Mouse (Mus musculus) lung, postnatal 36 days (tissue): ENCODE data around the gene Gpr62.

ENCODE experiments used
- DNase-seq: peaks from one replicate; pipeline ENCODE4 v3.0.0; 2022; ENCODE audit warnings: mixed read lengths

The Gpr62 gene

DNA sequence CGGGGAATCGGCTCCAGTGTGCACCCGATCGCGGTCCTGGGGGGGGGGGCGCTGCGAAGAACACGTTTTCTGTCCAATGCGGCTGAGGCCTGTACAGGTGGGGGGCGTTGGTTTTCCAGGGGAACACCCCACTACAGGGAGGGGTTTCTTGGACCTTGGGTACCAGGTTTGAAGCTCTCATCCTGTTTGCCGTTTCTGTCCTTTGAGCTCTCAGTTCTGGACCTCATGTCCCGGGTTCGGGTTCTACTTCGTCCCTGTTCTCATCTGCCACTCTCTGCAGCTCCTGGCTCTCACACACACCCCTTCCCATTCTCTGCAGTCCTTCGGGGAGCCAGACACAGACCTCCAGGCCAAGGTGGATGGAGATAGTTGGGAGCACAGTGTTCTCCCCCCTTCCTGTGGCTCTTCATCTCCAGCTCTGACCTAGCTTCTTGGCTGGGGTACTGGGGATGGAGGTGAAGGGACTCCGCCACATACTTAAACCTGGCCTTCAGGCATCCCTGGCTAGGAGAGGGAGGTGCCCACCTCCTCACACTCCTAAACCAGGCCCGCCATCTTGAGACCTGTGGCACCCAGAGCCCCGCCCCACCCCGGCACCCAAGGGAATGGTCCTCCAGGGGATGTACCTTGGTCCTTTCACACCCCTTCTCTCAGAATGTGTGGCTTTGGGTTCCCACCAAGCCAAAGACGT is 11.5 kb downstream of the Gpr62 start:
- no peak for DNase-seq

DNA sequence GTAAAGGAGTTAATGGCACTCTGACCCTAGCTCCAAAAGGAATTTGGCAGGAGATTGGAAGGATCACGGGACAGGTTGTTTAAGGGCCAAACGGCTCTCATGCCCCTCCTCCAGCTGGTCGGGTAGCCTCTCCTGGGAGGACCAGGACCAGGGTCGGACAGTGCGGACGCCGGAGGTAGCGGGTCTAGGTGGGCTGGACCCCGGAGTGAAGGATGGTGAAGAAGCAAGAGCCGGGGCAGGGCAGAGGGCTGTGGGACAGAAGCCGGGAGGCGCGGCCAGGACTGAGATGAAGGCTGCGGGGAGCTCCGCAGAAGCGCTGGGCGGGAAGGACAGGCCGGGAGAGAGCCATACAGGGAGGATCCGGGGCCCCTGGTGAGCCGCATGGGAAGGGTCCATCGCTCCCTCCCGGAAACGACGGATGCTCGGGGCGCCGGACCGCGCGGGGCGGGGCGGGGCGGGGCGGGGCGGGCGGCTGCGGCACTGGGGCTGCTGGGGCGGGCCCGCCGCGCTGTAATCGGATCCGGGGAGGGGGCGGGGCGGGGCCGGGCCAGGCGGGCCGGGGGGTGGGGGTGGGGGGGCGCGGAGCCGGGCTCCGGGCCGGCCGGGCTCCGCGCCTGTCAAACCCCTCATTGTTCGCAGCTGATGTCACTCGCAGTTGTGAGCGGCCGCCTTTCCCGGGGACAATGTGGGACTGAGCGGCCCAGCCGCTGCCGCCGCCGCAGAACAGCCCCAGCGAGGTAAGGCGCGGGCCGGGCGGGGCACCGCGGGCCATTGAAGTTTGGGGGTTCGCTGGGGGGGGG is 12.3 kb downstream of the Gpr62 start, which contains the start of gene Pcbp4:
Pcbp4 (plus strand) TSS at position 21 of the 800 bp plus-strand sequence.
- peak; percentile 60 for DNase-seq

- DNase-seq = no peak
Measured at GRCm38 (mm10) chr9:106452821-106453220, 12.9 kb downstream of the Gpr62 start.

- no peak for DNase-seq
Measured at GRCm38 (mm10) chr9:106452351-106452750, 13.4 kb downstream of the Gpr62 start.

DNA sequence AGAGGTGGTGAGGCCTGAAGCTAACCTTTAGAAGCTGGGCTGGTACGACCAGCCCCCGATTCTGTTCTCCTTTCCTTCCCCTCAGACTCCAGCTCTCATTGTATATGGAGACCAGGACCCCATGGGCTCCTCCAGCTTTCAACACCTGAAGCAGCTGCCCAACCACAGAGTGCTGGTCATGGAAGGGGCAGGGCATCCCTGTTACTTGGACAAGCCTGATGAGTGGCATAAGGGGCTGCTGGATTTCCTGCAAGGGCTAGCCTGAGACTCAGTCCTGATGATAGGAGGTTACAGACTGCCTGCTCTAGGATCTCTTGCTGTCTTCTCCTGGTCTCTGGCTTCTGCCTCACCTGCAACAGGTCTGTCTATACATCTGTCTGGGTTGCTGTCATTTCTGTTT is 13.8 kb downstream of the Gpr62 start:
- no peak for DNase-seq

DNA sequence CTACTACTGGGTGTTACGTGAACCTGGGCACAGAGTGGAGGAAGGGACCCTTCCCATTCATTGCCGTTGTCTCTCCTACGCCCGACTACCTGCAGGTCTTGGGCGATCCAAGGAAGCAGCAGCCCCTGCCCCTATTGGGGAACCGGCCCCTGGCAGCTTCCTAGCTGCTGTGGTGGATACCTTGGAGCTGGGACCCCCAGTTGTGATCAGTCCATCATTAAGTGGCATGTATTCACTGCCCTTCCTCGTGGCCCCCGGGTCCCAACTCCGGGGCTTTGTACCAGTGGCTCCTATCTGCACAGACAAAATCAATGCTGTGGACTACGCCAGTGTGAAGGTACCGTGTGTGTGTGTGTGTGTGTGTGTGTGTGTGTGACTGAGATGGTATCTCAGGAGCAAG is 14.4 kb downstream of the Gpr62 start:
- DNase-seq = no peak

- DNase-seq = peak; percentile 80
Measured at GRCm38 (mm10) chr9:106450661-106451060, 15.1 kb downstream of the Gpr62 start.

DNA sequence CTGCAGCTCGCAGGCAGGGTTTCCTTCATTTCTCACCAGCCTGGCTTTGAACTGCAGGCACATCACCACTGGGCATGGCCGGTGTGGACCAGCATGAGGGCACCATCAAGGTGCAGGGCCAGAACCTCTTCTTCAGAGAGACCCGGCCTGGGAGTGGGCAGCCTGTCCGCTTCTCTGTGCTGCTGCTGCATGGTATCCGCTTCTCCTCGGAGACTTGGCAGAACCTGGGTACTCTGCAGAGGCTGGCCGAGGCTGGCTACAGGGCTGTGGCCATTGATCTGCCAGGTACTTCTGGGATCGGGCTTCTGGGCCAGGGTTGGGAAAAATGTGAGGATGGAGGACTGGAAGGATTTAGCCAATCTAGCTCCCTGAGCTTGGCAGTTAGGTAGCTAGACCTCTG is 15.8 kb downstream of the Gpr62 start:
- DNase-seq = no peak

DNA sequence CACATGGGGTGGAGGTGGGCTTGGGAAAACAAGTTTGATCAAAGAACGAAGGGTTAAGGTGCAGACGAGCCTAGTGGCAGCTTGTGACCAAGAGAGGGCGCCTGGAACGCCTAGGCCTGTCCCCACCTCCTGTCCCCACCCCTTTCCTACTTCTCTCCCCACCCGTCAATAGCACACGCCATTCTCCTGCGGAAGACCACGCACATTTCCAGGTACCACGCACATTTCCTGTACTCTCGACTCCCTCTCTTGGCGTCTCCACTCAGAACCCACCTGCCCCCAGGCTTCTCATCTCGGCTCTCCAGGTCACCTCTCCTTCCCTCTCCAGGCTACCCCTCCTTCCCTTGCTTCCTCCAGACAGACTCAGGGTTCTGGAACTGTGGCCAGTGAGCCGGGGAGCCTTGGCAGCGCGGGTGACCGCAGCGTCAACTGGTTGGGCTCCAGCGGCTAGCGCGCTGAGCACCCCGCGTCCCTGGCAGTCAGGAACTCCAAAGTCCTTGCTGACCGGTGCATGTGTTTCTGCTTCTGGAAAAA is 17.2 kb downstream of the Gpr62 start:
- peak; percentile 90 for DNase-seq

- DNase-seq = no peak
Measured at GRCm38 (mm10) chr9:106447951-106448350, 17.8 kb downstream of the Gpr62 start.

GRCm38 (mm10) chr9:106447348-106447747 is 18.4 kb downstream of the Gpr62 start, which contains the start of the genes Abhd14b and Abhd14a:
Gene Abhd14b (plus strand): TSS chr9:106447459.
Gene Abhd14a (minus strand): TSS chr9:106447678.
- DNase-seq = peak; percentile 98

- DNase-seq = no peak
Measured at GRCm38 (mm10) chr9:106444836-106445235, 20.9 kb downstream of the Gpr62 start.

DNA sequence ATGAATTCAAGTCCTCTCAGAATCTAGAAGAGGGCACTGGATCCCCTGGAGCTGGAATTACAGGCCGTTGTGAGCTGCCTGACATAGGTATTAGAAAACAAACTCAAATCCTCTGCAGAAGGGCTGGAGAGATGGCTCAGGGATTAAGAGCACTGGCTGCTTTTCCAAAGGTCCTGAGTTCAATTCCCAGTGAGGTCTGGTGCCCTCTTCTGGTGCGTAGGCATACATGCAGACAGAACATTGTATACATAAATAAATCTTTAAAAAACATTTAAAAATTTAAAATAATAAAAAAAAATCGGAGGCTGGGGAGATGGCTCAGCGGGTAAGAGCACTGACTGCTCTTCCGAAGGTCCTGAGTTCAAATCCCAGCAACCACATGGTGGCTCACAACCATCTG is 23.1 kb downstream of the Gpr62 start:
- no peak for DNase-seq

DNA sequence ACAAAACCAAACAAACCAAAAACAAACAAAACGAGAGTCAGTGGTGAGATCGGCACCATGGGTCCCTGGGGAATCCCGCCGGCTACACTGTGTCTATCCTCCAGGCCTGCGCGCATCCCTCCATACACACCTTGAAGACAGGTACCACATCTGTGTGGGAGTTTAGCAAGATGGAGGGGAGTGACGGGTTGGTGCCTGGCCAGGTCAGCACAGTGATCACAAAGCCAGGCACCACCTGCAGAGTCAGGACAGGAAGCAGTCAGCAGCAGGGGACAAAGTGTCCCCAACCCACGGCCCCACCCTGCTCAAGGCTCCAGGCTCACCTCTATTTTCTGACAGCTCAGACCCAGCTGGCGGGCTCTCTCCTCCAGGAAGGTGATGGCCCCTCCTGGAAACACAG is 29.2 kb downstream of the Gpr62 start:
- no peak for DNase-seq

GRCm38 (mm10) chr9:106433389-106433788 is 32.3 kb downstream of the Gpr62 start:
- DNase-seq = no peak

DNA sequence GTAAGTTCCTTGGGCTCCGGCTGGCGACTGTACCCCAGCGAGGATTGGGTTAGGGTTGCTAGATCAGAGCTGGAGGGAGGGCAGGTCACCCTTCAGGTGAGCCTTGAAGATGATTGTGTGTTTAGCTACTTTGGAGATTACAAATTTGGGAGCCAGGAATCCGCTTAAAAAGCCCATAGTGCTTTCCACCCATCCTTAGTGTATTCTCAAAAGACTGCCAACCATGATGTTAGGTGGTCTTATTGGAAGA is 35.8 kb downstream of the Gpr62 start:
- DNase-seq = no peak

DNA sequence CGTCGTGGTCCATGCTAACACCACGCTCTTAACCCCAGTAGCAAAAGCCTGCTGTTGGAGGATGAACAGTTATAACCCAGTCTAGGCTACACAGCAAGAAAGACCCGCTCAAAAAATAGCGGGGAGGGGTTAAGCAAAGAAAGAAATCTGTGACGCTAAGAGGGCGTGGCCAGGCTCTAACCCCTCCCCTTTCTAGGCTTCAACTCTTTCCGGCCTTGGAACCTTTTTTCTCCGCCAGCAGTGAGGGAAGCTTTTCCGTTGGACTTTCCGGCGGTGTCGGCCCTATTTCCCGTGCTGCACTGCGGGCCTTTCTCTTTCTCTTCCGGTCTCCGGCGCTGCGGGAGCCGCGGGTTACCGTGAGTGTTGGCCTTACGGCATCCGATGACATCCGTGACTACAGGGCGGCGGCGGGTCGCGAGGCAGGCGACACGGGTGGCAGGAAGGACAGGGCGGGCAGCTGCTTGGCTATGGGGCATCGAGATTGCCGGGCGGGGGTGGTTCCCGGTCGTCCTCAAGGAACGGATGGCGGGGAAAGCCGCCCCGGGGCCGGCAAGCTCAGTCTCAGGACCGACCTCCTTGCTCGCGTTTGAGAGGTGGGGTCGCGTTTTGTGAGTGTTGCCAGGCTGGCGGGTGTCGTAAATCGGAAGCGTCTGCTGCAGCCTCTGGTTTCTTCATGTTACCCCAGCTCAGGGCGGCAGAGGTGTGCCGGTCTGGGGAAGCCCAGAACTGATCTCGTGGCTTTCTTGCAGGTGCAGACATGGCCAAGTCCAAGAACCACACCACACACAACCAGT is 36.3 kb downstream of the Gpr62 start, which contains the start of gene Rpl29:
Rpl29 (plus strand) TSS at position 234 of the 794 bp plus-strand sequence.
- peak; percentile 97 for DNase-seq

DNA sequence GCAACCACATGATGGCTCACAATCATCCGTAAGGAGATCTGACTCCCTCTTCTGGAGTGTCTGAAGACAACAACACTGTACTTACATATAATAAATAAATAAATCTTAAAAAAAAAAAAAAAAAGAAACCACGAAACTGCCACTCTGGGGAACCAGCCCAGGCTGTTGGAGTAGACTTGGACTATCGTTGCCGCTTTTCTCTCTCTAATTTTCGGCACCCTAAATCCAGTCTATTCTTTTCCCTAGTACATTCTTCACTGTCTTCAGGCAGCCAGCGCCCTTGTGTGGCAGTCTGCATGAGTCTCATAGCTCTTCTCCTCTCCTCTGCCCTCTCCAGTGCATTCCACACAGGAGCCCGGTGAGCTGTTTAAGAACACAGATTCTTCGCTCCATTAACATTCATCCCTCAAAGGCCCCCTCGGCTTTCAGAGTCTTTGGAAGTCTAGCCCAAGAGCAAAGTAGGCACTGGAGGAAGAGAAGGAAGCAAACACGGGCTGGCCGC is 37.0 kb downstream of the Gpr62 start:
- no peak for DNase-seq

DNA sequence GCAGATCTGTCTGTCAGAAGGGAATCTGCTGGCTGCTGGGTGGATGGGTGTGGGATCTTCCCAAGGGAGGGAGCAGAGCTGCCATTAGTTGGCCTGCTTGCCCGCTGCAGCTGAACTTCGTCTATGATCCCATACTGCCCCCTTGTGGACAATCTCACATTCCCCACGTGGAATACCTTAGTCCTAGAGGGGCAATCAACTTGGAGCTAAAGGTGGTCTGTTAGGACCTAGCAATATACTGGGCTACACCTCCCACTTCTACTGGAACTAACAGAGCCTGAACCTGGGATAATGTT is 43.9 kb downstream of the Gpr62 start:
- DNase-seq = peak; percentile 96

DNA sequence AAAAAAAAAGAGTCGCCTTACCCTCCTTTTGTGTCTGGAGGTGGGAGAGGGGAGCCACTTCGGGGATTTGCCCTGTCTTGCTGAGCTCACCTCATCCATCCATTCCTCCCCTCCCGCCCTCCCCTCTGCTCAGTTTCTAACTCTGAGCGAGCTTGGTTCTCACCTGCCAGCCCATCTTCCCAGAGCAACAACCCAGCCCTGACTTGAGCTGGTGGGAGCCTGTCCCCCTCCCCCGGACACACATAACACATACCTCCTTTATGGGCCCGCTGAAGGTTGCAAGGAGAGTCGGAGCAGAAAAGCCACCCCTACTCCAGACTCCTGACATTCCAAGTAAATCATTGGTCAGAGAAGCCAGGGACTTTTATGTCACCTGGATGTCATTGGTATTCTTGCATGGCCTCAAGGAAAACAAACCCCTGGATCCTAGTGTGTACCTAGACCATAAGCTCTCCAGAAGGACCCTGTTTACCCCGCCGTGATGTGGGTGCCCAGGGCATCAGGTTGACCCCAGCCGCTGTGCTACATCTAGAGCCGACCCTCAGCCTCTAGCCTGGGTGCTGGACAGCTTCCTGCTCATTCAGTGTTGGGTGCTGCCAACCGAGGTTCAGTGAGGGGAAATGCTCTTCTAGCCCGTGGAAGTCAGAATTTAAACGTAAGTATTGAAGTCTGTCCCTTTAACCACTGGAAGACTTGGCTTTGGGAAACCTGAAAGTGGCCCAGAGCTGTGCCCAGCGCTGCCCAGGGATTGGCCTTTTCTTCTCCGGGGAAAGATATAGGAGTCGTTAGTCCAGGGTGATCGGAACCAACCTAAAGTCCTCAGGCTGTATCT is 44.5 kb downstream of the Gpr62 start:
- no peak for DNase-seq

- no peak for DNase-seq
Measured at GRCm38 (mm10) chr9:106420608-106421007, 45.1 kb downstream of the Gpr62 start.
